8 mouse cellular contexts compared by ENCODE assay signal in the genomic region with DNA sequence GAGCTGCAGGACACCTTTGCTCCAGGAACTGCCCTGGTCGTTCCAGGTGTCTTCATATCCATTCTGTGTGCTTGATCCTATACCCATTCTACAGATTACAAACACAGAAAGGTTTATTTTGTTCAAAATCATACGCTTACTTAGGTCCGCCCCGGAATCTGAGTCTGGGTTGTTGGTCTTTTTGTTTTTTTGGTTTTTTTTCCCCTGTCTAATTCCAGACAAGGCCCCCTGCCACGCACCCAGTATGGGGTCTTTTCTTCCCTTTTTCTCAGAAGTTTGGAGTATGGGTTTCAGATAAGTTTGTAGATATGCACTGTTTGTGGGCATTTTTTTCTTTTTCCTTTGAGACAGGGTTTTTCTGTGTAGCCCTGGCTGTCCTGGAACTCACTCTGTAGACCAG. TPM values are rescaled to one million over a fixed set of nuclear protein-coding genes. Genes with fewer than 3 reads are reported as not detected.
DNase-seq lines count a peak whose midpoint lies in the region; ATAC-seq and TF ChIP-seq lines count a peak whose summit lies in the region.

No protein-coding gene starts in this region.

- H3K27ac ChIP-seq in heart, adult 2 months = peak overlapping the region; percentile 91
- peak overlapping the region; percentile 78; the same call in 1 of the 2 replicates for H3K27ac ChIP-seq in forebrain, embryonic 14.5 days (ENCODE audit: low read depth, low read length)
- peak overlapping the region; percentile 83 for H3K27ac ChIP-seq in liver, embryonic 14.5 days

- H3K4me2 ChIP-seq in forebrain, embryonic 14.5 days (ENCODE audit: low read length) = peak overlapping the region; percentile 61
- peak overlapping the region; percentile 86 for H3K4me2 ChIP-seq in liver, embryonic 14.5 days (ENCODE audit: low read depth)

- TF ChIP-seq EP300 in heart, adult 2 months (IDR thresholded peaks at IDR 0.05; ENCODE audit: insufficient read depth, low read depth, low read length) = no peak
- TF ChIP-seq EP300 in liver, embryonic 14.5 days (IDR thresholded peaks at IDR 0.05; ENCODE audit: low read depth) = no peak

- H3K27me3 ChIP-seq in heart, adult 2 months (ENCODE audit: control insufficient read depth, insufficient read depth, low read length) = no peaks in the 10 kb centered on the region
- H3K27me3 ChIP-seq in E14TG2a.4 (ENCODE audit: insufficient read depth, low read length) = no peaks in the 10 kb centered on the region
- no peaks in the 10 kb centered on the region for H3K27me3 ChIP-seq in forebrain, embryonic 14.5 days (replicated peaks; ENCODE audit: control insufficient read depth, insufficient read depth, low read length)
- H3K27me3 ChIP-seq in liver, embryonic 14.5 days (ENCODE audit: control insufficient read depth, insufficient read depth, low read length) = no peaks in the 10 kb centered on the region

- no peaks in the 10 kb centered on the region for H3K79me2 ChIP-seq in heart, adult 2 months (replicated peaks; ENCODE audit: control insufficient read depth, insufficient read depth, low read length)

- no peaks in the 10 kb centered on the region for H3K4me1 ChIP-seq in heart, adult 2 months (ENCODE audit: control insufficient read depth, insufficient read depth, low read length)
- H3K4me1 ChIP-seq in E14TG2a.4 (replicated peaks; ENCODE audit: low read depth, low read length) = peaks cover 36% of the 10 kb centered on the region
- H3K4me1 ChIP-seq in forebrain, embryonic 14.5 days (ENCODE audit: control insufficient read depth, insufficient read depth, low read length) = peaks cover 8% of the 10 kb centered on the region
- H3K4me1 ChIP-seq in liver, embryonic 14.5 days (replicated peaks; ENCODE audit: control insufficient read depth in 2 of 2, insufficient read depth in 2 of 2, low read length in 1 of 2) = peaks cover 0 to 3% of the 10 kb centered on the region in 2 experiments; a peak in 3 of 4 replicates

- H3K4me3 ChIP-seq in heart, adult 2 months = peak overlapping the region; percentile 82
- peak overlapping the region; percentile 97 for H3K4me3 ChIP-seq in E14TG2a.4 (replicated peaks; ENCODE audit: low read length)
- peak overlapping the region; percentile 71 for H3K4me3 ChIP-seq in forebrain, embryonic 14.5 days (ENCODE audit: low read depth, low read length)
- peak overlapping the region; percentile 76 to 90 for H3K4me3 ChIP-seq in liver, embryonic 14.5 days (ENCODE audit: insufficient read depth in 1 of 2, low read depth in 2 of 2, low read length in 2 of 2)

- no peak for TF ChIP-seq POLR2A in heart, adult 2 months (IDR thresholded peaks at IDR 0.05; ENCODE audit: insufficient read depth, low read depth, low read length)

- H3K9ac ChIP-seq in heart, adult 2 months (ENCODE audit: low read depth, low read length) = peak overlapping the region; percentile 84
- peak overlapping the region; percentile 72 for H3K9ac ChIP-seq in forebrain, embryonic 14.5 days (ENCODE audit: low read length)
- H3K9ac ChIP-seq in liver, embryonic 14.5 days (replicated peaks) = peak overlapping the region; percentile 79

- WGBS in heart, adult 2 months = 2% methylated on average over 5 of the region's 5 CpGs
- 8% methylated on average over 5 of the region's 5 CpGs for WGBS in forebrain, embryonic 14.5 days
- WGBS in liver, embryonic 14.5 days (ENCODE audit: insufficient replicate concordance) = 3% methylated on average over 5 of the region's 5 CpGs

- intact Hi-C loops in heart, adult 2 months (cut with DNase I) = loop anchor here (1.0 kb wide), 1 partner anchor 19 kb away; a partner anchor contains a TSS
- intact Hi-C loops in heart, postnatal 36 days (cut with DNase I) = loop anchor here (2.0 kb wide), 2 partner anchors 18 to 26 kb away; a partner anchor contains a TSS

- ATAC-seq in forebrain, embryonic 14.5 days = no peak
- no peak for ATAC-seq in liver, embryonic 14.5 days (ENCODE audit: insufficient read depth)

- no peaks in the 10 kb centered on the region for H3K9me3 ChIP-seq in E14TG2a.4 (ENCODE audit: low read length)
- H3K9me3 ChIP-seq in forebrain, embryonic 14.5 days (replicated peaks; ENCODE audit: control insufficient read depth, low read length) = no peaks in the 10 kb centered on the region
- H3K9me3 ChIP-seq in liver, embryonic 14.5 days (ENCODE audit: control insufficient read depth, low read length) = no peaks in the 10 kb centered on the region

- TF ChIP-seq CTCF in heart, adult 2 months (IDR thresholded peaks at IDR 0.05) = no peak
- no peak for TF ChIP-seq CTCF in E14TG2a.4 (conservative IDR thresholded peaks at IDR 0.05; ENCODE audit: low read length)
- no peak for TF ChIP-seq CTCF in liver, embryonic 14.5 days (IDR thresholded peaks at IDR 0.05; ENCODE audit: low read depth)

- no peak for DNase-seq in heart, adult 2 months
- no peak for DNase-seq in heart, postnatal 36 days
- peak; percentile 6 for DNase-seq in forebrain, embryonic 14.5 days (ENCODE audit: low spot score)
- DNase-seq in liver, embryonic 14.5 days (ENCODE audit: low read depth in 3 of 3, low spot score in 3 of 3) = no peak
- no peak for DNase-seq in urinary bladder, postnatal 25 days (ENCODE audit: low spot score)
- no peak for DNase-seq in ovary, postnatal 14 days (ENCODE audit: low spot score)
- DNase-seq in retina, postnatal 1 day = no peak

- no peaks in the 10 kb centered on the region for H3K36me3 ChIP-seq in heart, adult 2 months (ENCODE audit: control insufficient read depth, insufficient read depth, low read length)
- H3K36me3 ChIP-seq in E14TG2a.4 (ENCODE audit: insufficient read depth, low read length) = peaks cover 60% of the 10 kb centered on the region
- H3K36me3 ChIP-seq in forebrain, embryonic 14.5 days (ENCODE audit: control insufficient read depth, insufficient read depth, low read length) = peaks cover 22% of the 10 kb centered on the region
- peaks cover 16% of the 10 kb centered on the region for H3K36me3 ChIP-seq in liver, embryonic 14.5 days (replicated peaks; ENCODE audit: control insufficient read depth, insufficient read depth, low read depth)

RNA-seq across cellular contexts. Expression of a gene that starts 0.7 kb away (rescaled TPM):
- total RNA-seq in heart, adult 2 months (2021) = 10 to 100 TPM; 11.1 to 12.3 TPM
- polyA plus RNA-seq in heart, adult 2 months (2012; rRNA removed) = 10.7 and 15.3 TPM in 2 replicates
- 10 to 100 TPM; 11.7 to 14.7 TPM for total RNA-seq in heart, postnatal 36 days (2021)
- 146 and 157 TPM in 2 replicates for polyA plus RNA-seq in forebrain, embryonic 14.5 days (2014; fragmentation: Nextera tagmentation; extraction: Ambion mirVana)
- 14.1 and 18.1 TPM in 2 replicates for polyA plus RNA-seq in liver, embryonic 14.5 days (2012; rRNA removed)
- polyA plus RNA-seq in liver, embryonic 14.5 days (2014; fragmentation: Nextera tagmentation; extraction: Ambion mirVana) = 17.1 and 23.0 TPM in 2 replicates

RNA-seq across cellular contexts. Expression of a gene that starts 1.2 kb away (rescaled TPM):
- total RNA-seq in heart, adult 2 months (2021) = 10 to 100 TPM; 23.5 to 28.0 TPM
- polyA plus RNA-seq in heart, adult 2 months (2012; rRNA removed) = 19.2 and 19.8 TPM in 2 replicates
- total RNA-seq in heart, postnatal 36 days (2021) = 10 to 100 TPM; 26.6 to 30.6 TPM
- polyA plus RNA-seq in forebrain, embryonic 14.5 days (2014; fragmentation: Nextera tagmentation; extraction: Ambion mirVana) = 54.9 and 57.2 TPM in 2 replicates
- 27.6 and 40.8 TPM in 2 replicates for polyA plus RNA-seq in liver, embryonic 14.5 days (2012; rRNA removed)
- polyA plus RNA-seq in liver, embryonic 14.5 days (2014; fragmentation: Nextera tagmentation; extraction: Ambion mirVana) = 60.5 and 63.9 TPM in 2 replicates

RNA-seq across cellular contexts. Expression of a gene that starts 18.7 kb away (rescaled TPM):
- total RNA-seq in heart, adult 2 months (2021) = 10 to 100 TPM; 85.4 to 91.4 TPM
- polyA plus RNA-seq in heart, adult 2 months (2012; rRNA removed) = 39.2 and 70.9 TPM in 2 replicates
- 10 to 100 TPM; 94.4 to 97.5 TPM for total RNA-seq in heart, postnatal 36 days (2021)
- 288 and 315 TPM in 2 replicates for polyA plus RNA-seq in forebrain, embryonic 14.5 days (2014; fragmentation: Nextera tagmentation; extraction: Ambion mirVana)
- 35.2 and 48.1 TPM in 2 replicates for polyA plus RNA-seq in liver, embryonic 14.5 days (2012; rRNA removed)
- polyA plus RNA-seq in liver, embryonic 14.5 days (2014; fragmentation: Nextera tagmentation; extraction: Ambion mirVana) = 125 and 130 TPM in 2 replicates

RNA-seq across cellular contexts. Expression of a gene that starts 18.8 kb away (rescaled TPM):
- 10 to 100 TPM; 91.5 to 98.7 TPM for total RNA-seq in heart, adult 2 months (2021)
- polyA plus RNA-seq in heart, adult 2 months (2012; rRNA removed) = 89.6 and 97.1 TPM in 2 replicates
- 100 to 1,000 TPM in 1 of 2 experiments, 10 to 100 TPM in 1; 99.6 to 103 TPM for total RNA-seq in heart, postnatal 36 days (2021)
- polyA plus RNA-seq in forebrain, embryonic 14.5 days (2014; fragmentation: Nextera tagmentation; extraction: Ambion mirVana) = 95.5 and 119 TPM in 2 replicates
- 146 and 180 TPM in 2 replicates for polyA plus RNA-seq in liver, embryonic 14.5 days (2012; rRNA removed)
- polyA plus RNA-seq in liver, embryonic 14.5 days (2014; fragmentation: Nextera tagmentation; extraction: Ambion mirVana) = 36.3 and 38.5 TPM in 2 replicates

RNA-seq across cellular contexts. Expression of a gene that starts 18.8 kb away (rescaled TPM):
- under 1 TPM; 0.50 to 0.97 TPM for total RNA-seq in heart, adult 2 months (2021)
- 2.5 and 3.0 TPM in 2 replicates for polyA plus RNA-seq in heart, adult 2 months (2012; rRNA removed)
- under 1 TPM; 0.57 to 0.94 TPM for total RNA-seq in heart, postnatal 36 days (2021)
- 12.2 and 13.1 TPM in 2 replicates for polyA plus RNA-seq in forebrain, embryonic 14.5 days (2014; fragmentation: Nextera tagmentation; extraction: Ambion mirVana)
- polyA plus RNA-seq in liver, embryonic 14.5 days (2012; rRNA removed) = 1.8 and 2.3 TPM in 2 replicates
- polyA plus RNA-seq in liver, embryonic 14.5 days (2014; fragmentation: Nextera tagmentation; extraction: Ambion mirVana) = 2.5 and 2.7 TPM in 2 replicates
